Mouse (Mus musculus): Measurements from ENCODE around the gene Nadsyn1. TPM values are rescaled to one million over a fixed set of nuclear protein-coding genes. Genes with fewer than 3 reads are reported as not detected.

Nadsyn1 gene
- polyA plus RNA-seq, 1 experiment, result 1.4 TPM

GRCm38 (mm10) chr7:143777375-143777774, 45.3 kb downstream of the Nadsyn1 start:
- Histone ChIP-seq H3K36me3 (replicated peaks; ENCODE audit: low read length) (no peaks in the 10 kb centered on the region), H3K27me3 (replicated peaks) (peaks cover 59% of the 10 kb centered on the region), H3K9me3 (peaks cover under 1% of the 10 kb centered on the region), H3K4me3 (replicated peaks) (no peak overlapping the region), H3K4me1 (peaks cover 5% of the 10 kb centered on the region; the same call in 1 of the 2 replicates)
- TF ChIP-seq GATA1 (IDR thresholded peaks at IDR 0.05; ENCODE audit: borderline replicate concordance, low read length), result no peak
- TF ChIP-seq FLI1 (IDR thresholded peaks at IDR 0.05; ENCODE audit: low read length), result no peak

GRCm38 (mm10) chr7:143776137-143776536, 46.5 kb downstream of the Nadsyn1 start:
- H3K4me3 ChIP-seq (replicated peaks), result no peak overlapping the region
- TF ChIP-seq GATA1 (IDR thresholded peaks at IDR 0.05; ENCODE audit: borderline replicate concordance, low read length) (no peak), FLI1 (IDR thresholded peaks at IDR 0.05; ENCODE audit: low read length) (no peak)
- peaks cover 1% of the 10 kb centered on the region; the same call in 1 of the 2 replicates for H3K4me1 ChIP-seq
- H3K27me3 ChIP-seq (replicated peaks), result peaks cover 50% of the 10 kb centered on the region
- H3K9me3 ChIP-seq, result peaks cover 4% of the 10 kb centered on the region
- H3K36me3 ChIP-seq (replicated peaks; ENCODE audit: low read length), result no peaks in the 10 kb centered on the region

DNA sequence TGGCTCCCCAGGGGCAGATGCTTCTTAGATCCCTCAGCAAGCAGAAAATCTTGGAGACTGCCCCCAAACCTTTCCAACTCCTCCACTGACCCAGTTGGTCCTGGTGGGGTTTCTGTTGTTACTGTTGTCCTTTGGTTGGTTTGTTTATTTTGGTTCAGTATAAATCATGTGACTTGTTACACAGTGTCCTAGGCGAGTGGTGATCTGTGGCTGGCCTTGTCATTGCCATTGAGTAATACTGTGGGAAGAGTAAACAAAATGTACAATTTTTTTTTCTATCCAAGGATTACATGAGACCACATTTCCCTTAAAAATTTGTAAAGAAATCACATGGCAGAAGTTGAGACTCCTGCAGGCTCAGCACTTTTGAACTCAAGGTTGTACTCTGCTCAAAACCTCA, 53.2 kb downstream of the Nadsyn1 start:
- H3K27me3 ChIP-seq (replicated peaks), result peaks cover 54% of the 10 kb centered on the region
- peaks cover 8% of the 10 kb centered on the region; the same call in 1 of the 2 replicates for H3K4me1 ChIP-seq
- no peak overlapping the region for H3K4me3 ChIP-seq (replicated peaks)
- no peaks in the 10 kb centered on the region for H3K36me3 ChIP-seq (replicated peaks; ENCODE audit: low read length)
- TF ChIP-seq FLI1 (IDR thresholded peaks at IDR 0.05; ENCODE audit: low read length), result no peak
- TF ChIP-seq GATA1 (IDR thresholded peaks at IDR 0.05; ENCODE audit: borderline replicate concordance, low read length), result no peak
- H3K9me3 ChIP-seq, result peaks cover 4% of the 10 kb centered on the region

DNA sequence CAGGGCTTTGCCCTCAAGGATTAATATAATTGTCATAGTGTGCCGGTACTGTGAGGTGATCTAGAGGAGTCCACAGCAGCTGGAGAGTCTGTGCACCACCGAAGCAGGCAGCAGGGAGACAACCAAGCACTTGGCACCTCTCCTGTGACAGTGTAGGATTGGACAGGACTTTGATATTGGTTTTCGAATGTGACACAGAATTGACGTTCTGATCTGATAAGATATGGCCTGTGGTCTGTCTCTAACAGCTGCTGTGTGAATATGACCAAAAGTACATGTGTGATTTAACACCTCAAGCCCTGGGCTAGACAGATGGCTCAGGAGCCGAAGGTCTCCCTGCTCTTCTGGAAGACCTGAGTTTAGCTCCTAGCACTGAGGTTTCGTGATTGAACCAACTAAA, 54.4 kb downstream of the Nadsyn1 start:
- Histone ChIP-seq H3K4me1 (peaks cover 8% of the 10 kb centered on the region; the same call in 1 of the 2 replicates), H3K9me3 (peaks cover 4% of the 10 kb centered on the region), H3K27me3 (replicated peaks) (peaks cover 57% of the 10 kb centered on the region), H3K36me3 (replicated peaks; ENCODE audit: low read length) (no peaks in the 10 kb centered on the region), H3K4me3 (replicated peaks) (no peak overlapping the region)
- TF ChIP-seq FLI1 (IDR thresholded peaks at IDR 0.05; ENCODE audit: low read length), result no peak

DNA sequence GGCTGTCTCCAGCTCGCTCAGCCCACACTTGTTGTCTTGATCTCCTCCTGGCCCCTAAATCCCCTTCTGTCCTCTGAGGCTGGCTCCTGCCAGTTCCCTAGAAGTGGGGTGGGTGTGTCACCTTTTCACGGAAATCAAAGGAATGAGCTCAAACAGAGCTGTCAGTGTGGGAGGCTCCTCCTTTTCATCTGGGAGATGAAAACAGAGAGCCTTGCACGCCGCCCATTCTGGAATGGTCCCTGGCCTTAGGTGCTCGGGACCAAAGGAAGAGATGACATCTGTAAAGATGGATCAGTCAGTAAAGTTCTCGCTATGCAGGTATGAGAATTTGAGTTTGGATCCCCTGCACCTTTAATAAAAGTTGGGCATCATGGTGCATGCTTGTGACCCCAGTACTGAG, 55.8 kb downstream of the Nadsyn1 start, which contains the start of gene Mrgprg:
Gene Mrgprg, minus strand, starts transcription at position 101 of the 400 bp plus-strand sequence.
- no peaks in the 10 kb centered on the region for H3K9me3 ChIP-seq
- H3K4me1 ChIP-seq, result peaks cover 8% of the 10 kb centered on the region; the same call in 1 of the 2 replicates
- peaks cover 70% of the 10 kb centered on the region for H3K27me3 ChIP-seq (replicated peaks)
- no peak within 1 kb of the TSS for H3K4me3 ChIP-seq (replicated peaks)
- H3K36me3 ChIP-seq (replicated peaks; ENCODE audit: low read length), result no peaks in the 10 kb centered on the region
- TF ChIP-seq GATA1 (IDR thresholded peaks at IDR 0.05; ENCODE audit: borderline replicate concordance, low read length) (no peak), FLI1 (IDR thresholded peaks at IDR 0.05; ENCODE audit: low read length) (no peak)

DNA sequence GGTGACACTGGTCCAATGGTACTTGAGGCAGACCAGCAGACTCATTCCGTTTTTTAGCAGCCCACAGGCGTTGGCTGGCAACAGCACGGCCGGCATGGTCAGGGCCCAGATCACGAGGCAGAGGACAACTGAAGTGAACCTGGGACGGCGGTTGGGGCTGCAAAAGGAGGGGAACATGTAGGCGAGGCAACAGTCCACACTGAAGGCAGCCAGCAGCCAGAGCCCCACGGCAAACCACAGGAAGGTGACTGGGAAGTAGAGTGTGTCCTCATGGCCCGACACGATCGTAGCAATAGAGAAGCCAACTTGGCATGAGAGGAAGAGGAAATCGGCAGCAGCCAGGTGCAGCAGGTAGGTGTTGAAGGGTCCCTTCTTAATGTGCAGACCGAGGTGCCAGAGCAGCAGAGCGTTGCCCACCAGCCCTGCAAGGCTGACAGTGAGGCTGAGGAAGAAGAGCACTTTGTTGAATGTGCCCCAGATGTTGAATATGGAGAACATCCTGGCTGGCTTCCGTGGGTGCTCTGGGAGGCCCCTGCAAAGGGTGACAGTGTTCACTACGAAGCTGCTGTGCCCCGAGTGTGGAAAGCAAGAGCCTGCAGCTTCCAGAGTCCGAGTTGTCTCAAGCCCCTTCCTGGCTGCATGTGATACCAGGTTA, 57.6 kb downstream of the Nadsyn1 start:
- TF ChIP-seq GATA1 (IDR thresholded peaks at IDR 0.05; ENCODE audit: borderline replicate concordance, low read length) (no peak), FLI1 (IDR thresholded peaks at IDR 0.05; ENCODE audit: low read length) (no peak)
- Histone ChIP-seq H3K36me3 (replicated peaks; ENCODE audit: low read length) (no peaks in the 10 kb centered on the region), H3K9me3 (no peaks in the 10 kb centered on the region), H3K27me3 (replicated peaks) (peaks cover 67% of the 10 kb centered on the region), H3K4me3 (replicated peaks) (peak overlapping the region; percentile 24), H3K4me1 (peaks cover 5% of the 10 kb centered on the region; the same call in 1 of the 2 replicates)

- Histone ChIP-seq H3K4me3 (replicated peaks) (no peak overlapping the region), H3K4me1 (peaks cover 6% of the 10 kb centered on the region; the same call in 1 of the 2 replicates), H3K36me3 (replicated peaks; ENCODE audit: low read length) (no peaks in the 10 kb centered on the region), H3K27me3 (replicated peaks) (peaks cover 71% of the 10 kb centered on the region), H3K9me3 (no peaks in the 10 kb centered on the region)
- TF ChIP-seq GATA1 (IDR thresholded peaks at IDR 0.05; ENCODE audit: borderline replicate concordance, low read length) (no peak), FLI1 (IDR thresholded peaks at IDR 0.05; ENCODE audit: low read length) (no peak)
These were observed 58.9 kb downstream of the Nadsyn1 start for GRCm38 (mm10) chr7:143763794-143764193.

- Histone ChIP-seq H3K9me3 (no peaks in the 10 kb centered on the region), H3K4me3 (replicated peaks) (no peak overlapping the region), H3K27me3 (replicated peaks) (peaks cover 69% of the 10 kb centered on the region), H3K36me3 (replicated peaks; ENCODE audit: low read length) (no peaks in the 10 kb centered on the region), H3K4me1 (peaks cover 36% of the 10 kb centered on the region)
- no peak for TF ChIP-seq FLI1 (IDR thresholded peaks at IDR 0.05; ENCODE audit: low read length)
- no peak for TF ChIP-seq GATA1 (IDR thresholded peaks at IDR 0.05; ENCODE audit: borderline replicate concordance, low read length)
These were observed 63.7 kb downstream of the Nadsyn1 start for GRCm38 (mm10) chr7:143758956-143759355.

GRCm38 (mm10) chr7:143757696-143758095, 65.0 kb downstream of the Nadsyn1 start:
- TF ChIP-seq FLI1 (IDR thresholded peaks at IDR 0.05; ENCODE audit: low read length) (no peak), GATA1 (IDR thresholded peaks at IDR 0.05; ENCODE audit: borderline replicate concordance, low read length) (no peak)
- Histone ChIP-seq H3K4me3 (replicated peaks) (no peak overlapping the region), H3K27me3 (replicated peaks) (peaks cover 74% of the 10 kb centered on the region)

DNA sequence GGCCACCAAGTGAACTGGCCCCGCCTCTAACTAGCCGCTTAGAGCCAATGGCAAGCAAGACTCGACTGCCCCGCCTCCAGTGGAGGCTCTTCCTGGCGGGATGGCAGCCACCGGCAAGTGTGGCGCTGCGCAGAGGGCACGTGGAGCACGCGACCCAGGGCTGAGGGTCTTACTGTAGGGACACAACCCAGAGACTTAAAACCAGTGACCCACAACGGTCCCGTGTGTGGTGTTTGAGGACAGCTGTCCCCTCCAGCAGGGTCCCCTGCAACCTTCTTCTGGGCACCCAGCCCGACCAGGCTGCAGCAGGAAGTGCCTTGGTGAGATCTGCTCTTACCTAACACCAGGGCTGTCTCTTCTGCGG, 65.6 kb downstream of the Nadsyn1 start:
- no peaks in the 10 kb centered on the region for H3K36me3 ChIP-seq (replicated peaks; ENCODE audit: low read length)
- peaks cover 74% of the 10 kb centered on the region for H3K27me3 ChIP-seq (replicated peaks)
- H3K4me3 ChIP-seq (replicated peaks), result peak overlapping the region; percentile 89
- no peaks in the 10 kb centered on the region for H3K9me3 ChIP-seq
- TF ChIP-seq GATA1 (IDR thresholded peaks at IDR 0.05; ENCODE audit: borderline replicate concordance, low read length) (no peak), FLI1 (IDR thresholded peaks at IDR 0.05; ENCODE audit: low read length) (no peak)
- H3K4me1 ChIP-seq, result peaks cover 36% of the 10 kb centered on the region

More at GRCm38 (mm10) chr7:143757696-143758095, 65.0 kb downstream of the Nadsyn1 start:
- Histone ChIP-seq H3K4me1 (peaks cover 36% of the 10 kb centered on the region), H3K36me3 (replicated peaks; ENCODE audit: low read length) (no peaks in the 10 kb centered on the region), H3K9me3 (no peaks in the 10 kb centered on the region)
